8 mouse cellular contexts compared by ENCODE assay signal in genomic region chr11:87110172-87110909, GRCm38 (mm10). TPM values are rescaled to one million over a fixed set of nuclear protein-coding genes. Genes with fewer than 3 reads are reported as not detected.
A peak's percentile ranks its signal among the peaks of the same experiment; 100 is the strongest.
DNase-seq lines count a peak whose midpoint lies in the region; ATAC-seq and TF ChIP-seq lines count a peak whose summit lies in the region.

No protein-coding gene starts in this region.

- peaks cover 13% of the 10 kb centered on the region for H3K4me1 ChIP-seq in heart, embryonic 16.5 days (ENCODE audit: control insufficient read depth, insufficient read depth, low read length)
- H3K4me1 ChIP-seq in G1E (ENCODE audit: insufficient read depth, low read depth, low read length): peaks cover 4% of the 10 kb centered on the region; the same call in 1 of the 2 replicates
- H3K4me1 ChIP-seq in forebrain, postnatal 0 days (ENCODE audit: insufficient read depth): 0 out of 2 replicates have a peak, but pooled peaks cover 4% of the 10 kb centered on the region

- peak overlapping the region; percentile 61 for H3K4me2 ChIP-seq in heart, embryonic 16.5 days (ENCODE audit: low read depth, low read length)
- H3K4me2 ChIP-seq in forebrain, postnatal 0 days (ENCODE audit: low read depth): peak overlapping the region; percentile 66

- WGBS in heart, embryonic 16.5 days: 3% methylated on average over 9 of the region's 9 CpGs
- 3% methylated on average over 9 of the region's 9 CpGs for WGBS in forebrain, postnatal 0 days
- 13% methylated on average over 9 of the region's 9 CpGs for WGBS in macrophage (ENCODE audit: missing documents)

- no peak for ATAC-seq in heart, embryonic 16.5 days (replicated peaks; ENCODE audit: extremely low read depth, insufficient read depth, low FRiP score)
- ATAC-seq in G1E (ENCODE audit: extremely low read depth, insufficient number of reproducible peaks, low FRiP score, poor library complexity, severe bottlenecking): no peak
- no peak for ATAC-seq in forebrain, postnatal 0 days

- H3K9me3 ChIP-seq in heart, embryonic 16.5 days (replicated peaks; ENCODE audit: control insufficient read depth, low read length): no peaks in the 10 kb centered on the region
- H3K9me3 ChIP-seq in G1E (replicated peaks): no peaks in the 10 kb centered on the region
- H3K9me3 ChIP-seq in forebrain, postnatal 0 days (ENCODE audit: low read length): no peaks in the 10 kb centered on the region

- DNase-seq in heart, postnatal 10 days: no peak
- DNase-seq in G1E (ENCODE audit: low spot score): no peak
- DNase-seq in forebrain, postnatal 0 days: no peak
- DNase-seq in cerebellum, postnatal 36 days: no peak
- DNase-seq in embryo, embryonic 10.5 days (ENCODE audit: low spot score): no peak
- no peak for DNase-seq in left cerebral cortex, postnatal 4 days

- peak overlapping the region; percentile 91 for H3K27ac ChIP-seq in heart, embryonic 16.5 days (ENCODE audit: low read length)
- peak overlapping the region; percentile 93 for H3K27ac ChIP-seq in forebrain, postnatal 0 days (ENCODE audit: low read depth, low read length)
- peak overlapping the region; percentile 82 for H3K27ac ChIP-seq in macrophage

- intact Hi-C loops in heart, postnatal 10 days (cut with DNase I): loop anchor here (2.0 to 10.0 kb wide), 2 partner anchors 16 to 1756 kb away; partner anchors contain the start of genes Bcas3 and Trim37
- intact Hi-C loops in left cerebral cortex, postnatal 4 days (cut with DNase I): no loop called here

- no peaks in the 10 kb centered on the region for H3K27me3 ChIP-seq in heart, embryonic 16.5 days (ENCODE audit: control insufficient read depth, insufficient read depth, low read length)
- no peaks in the 10 kb centered on the region for H3K27me3 ChIP-seq in G1E (ENCODE audit: insufficient read depth, low read length)
- no peaks in the 10 kb centered on the region for H3K27me3 ChIP-seq in forebrain, postnatal 0 days (ENCODE audit: insufficient read depth, low read length)

- H3K79me2 ChIP-seq in macrophage (ENCODE audit: inconsistent target): peaks cover 85% of the 10 kb centered on the region

- H3K9ac ChIP-seq in heart, embryonic 16.5 days (ENCODE audit: low read length): peak overlapping the region; percentile 81
- H3K9ac ChIP-seq in forebrain, postnatal 0 days: peak overlapping the region; percentile 81

- no peak for TF ChIP-seq CTCF in G1E (IDR thresholded peaks at IDR 0.05; ENCODE audit: low read depth, low read length)
- no peak for TF ChIP-seq CTCF in forebrain, postnatal 0 days (IDR thresholded peaks at IDR 0.05; ENCODE audit: low read depth)

- H3K4me3 ChIP-seq in heart, embryonic 16.5 days (ENCODE audit: low read length): peak overlapping the region; percentile 70
- H3K4me3 ChIP-seq in G1E (ENCODE audit: low read depth, low read length): peak overlapping the region; percentile 83
- peak overlapping the region; percentile 70 for H3K4me3 ChIP-seq in forebrain, postnatal 0 days (ENCODE audit: low read depth, low read length)
- peak overlapping the region; percentile 96 for H3K4me3 ChIP-seq in macrophage (ENCODE audit: inconsistent target)

- H3K36me3 ChIP-seq in heart, embryonic 16.5 days (ENCODE audit: control insufficient read depth, insufficient read depth): peaks cover 15% of the 10 kb centered on the region
- peaks cover 45% of the 10 kb centered on the region for H3K36me3 ChIP-seq in G1E (replicated peaks)
- peaks cover 6% of the 10 kb centered on the region; the same call in 1 of the 2 replicates for H3K36me3 ChIP-seq in forebrain, postnatal 0 days (ENCODE audit: insufficient read depth)
- no peaks in the 10 kb centered on the region for H3K36me3 ChIP-seq in macrophage (ENCODE audit: inconsistent target)

RNA-seq across cellular contexts. Expression of gene Ska2, which starts 1.3 kb away (rescaled TPM):
- polyA plus RNA-seq in heart, embryonic 16.5 days (2015; fragmentation: Nextera tagmentation; extraction: Ambion mirVana): 48.0 and 55.9 TPM in 2 replicates
- total RNA-seq in heart, postnatal 10 days (2021): 10 to 100 TPM; 18.0 to 23.7 TPM
- total RNA-seq in G1E (2014; fragmentation: Nextera tagmentation) (35.5 and 63.7 TPM in 2 replicates), G1E (2017) (50.0 and 56.5 TPM in 2 replicates)
- polyA plus RNA-seq in G1E (2012) (0.72 and 1.1 TPM in 2 replicates), macrophage (2018) (2.1 to 6.6 TPM (median 6.6 TPM) in 3 replicates)
- total RNA-seq in forebrain, postnatal 0 days (2014; rRNA removed): 32.2 and 41.5 TPM in 2 replicates
- 29.2 and 31.1 TPM in 2 replicates for polyA plus RNA-seq in forebrain, postnatal 0 days (2015; fragmentation: Nextera tagmentation; extraction: Ambion mirVana)
- 10 to 100 TPM in 1 of 26 experiments, 1 to 10 TPM in 17, under 1 TPM in 6, not detected in 2; 0.37 to 16.2 (median 3.0) TPM for total RNA-seq in macrophage (2018; cell fraction: chromatin; rRNA removed)
- 1 to 10 TPM in 25 of 26 experiments, under 1 TPM in 1; 0.91 to 5.1 (median 3.6) TPM for total RNA-seq in macrophage (2018; cell fraction: cytosol; rRNA removed)
- total RNA-seq in macrophage (2018; cell fraction: nucleus; rRNA removed): 10 to 100 TPM in 1 of 26 experiments, 1 to 10 TPM in 21, under 1 TPM in 4; 0.58 to 12.4 (median 2.1) TPM
- 10 to 100 TPM; 28.3 to 28.9 TPM for total RNA-seq in left cerebral cortex, postnatal 4 days (2021)

RNA-seq across cellular contexts. Expression of gene Prr11, which starts 1.8 kb away (rescaled TPM):
- 5.5 and 6.2 TPM in 2 replicates for polyA plus RNA-seq in heart, embryonic 16.5 days (2015; fragmentation: Nextera tagmentation; extraction: Ambion mirVana)
- total RNA-seq in heart, postnatal 10 days (2021): 1 to 10 TPM; 4.4 TPM
- total RNA-seq in G1E (2014; fragmentation: Nextera tagmentation): 67.3 and 75.6 TPM in 2 replicates
- total RNA-seq in G1E (2017): 7.6 and 9.1 TPM in 2 replicates
- polyA plus RNA-seq in G1E (2012): 1.0 and 1.2 TPM in 2 replicates
- total RNA-seq in forebrain, postnatal 0 days (2014; rRNA removed): 0.77 and 2.1 TPM in 2 replicates
- 0.90 and 1.1 TPM in 2 replicates for polyA plus RNA-seq in forebrain, postnatal 0 days (2015; fragmentation: Nextera tagmentation; extraction: Ambion mirVana)
- total RNA-seq in macrophage (2018; cell fraction: chromatin; rRNA removed): 1 to 10 TPM in 8 of 26 experiments, under 1 TPM in 15, not detected in 3; 0.15 to 3.9 (median 0.74) TPM
- total RNA-seq in macrophage (2018; cell fraction: cytosol; rRNA removed): 1 to 10 TPM in 19 of 26 experiments, under 1 TPM in 7; 0.65 to 3.6 (median 1.5) TPM
- 1 to 10 TPM in 8 of 26 experiments, under 1 TPM in 18; 0.29 to 4.9 (median 0.69) TPM for total RNA-seq in macrophage (2018; cell fraction: nucleus; rRNA removed)
- polyA plus RNA-seq in macrophage (2018): 0.32 to 6.0 TPM (median 3.3 TPM) in 3 replicates
- 1 to 10 TPM; 2.7 to 3.0 TPM for total RNA-seq in left cerebral cortex, postnatal 4 days (2021)

RNA-seq across cellular contexts. Expression of gene Trim37, which starts 16.5 kb away (rescaled TPM):
- 17.8 and 21.3 TPM in 2 replicates for polyA plus RNA-seq in heart, embryonic 16.5 days (2015; fragmentation: Nextera tagmentation; extraction: Ambion mirVana)
- total RNA-seq in heart, postnatal 10 days (2021): 10 to 100 TPM; 10.5 to 11.4 TPM
- total RNA-seq in G1E (2014; fragmentation: Nextera tagmentation): 34.0 and 41.2 TPM in 2 replicates
- 50.8 and 54.7 TPM in 2 replicates for total RNA-seq in G1E (2017)
- polyA plus RNA-seq in G1E (2012): 14.5 and 19.7 TPM in 2 replicates
- total RNA-seq in forebrain, postnatal 0 days (2014; rRNA removed): 134 and 139 TPM in 2 replicates
- 47.4 and 68.7 TPM in 2 replicates for polyA plus RNA-seq in forebrain, postnatal 0 days (2015; fragmentation: Nextera tagmentation; extraction: Ambion mirVana)
- 10 to 100 TPM in 19 of 26 experiments, 1 to 10 TPM in 7; 4.7 to 40.5 (median 23.8) TPM for total RNA-seq in macrophage (2018; cell fraction: chromatin; rRNA removed)
- total RNA-seq in macrophage (2018; cell fraction: cytosol; rRNA removed): 10 to 100 TPM in 21 of 26 experiments, 1 to 10 TPM in 5; 7.3 to 17.2 (median 12.3) TPM
- total RNA-seq in macrophage (2018; cell fraction: nucleus; rRNA removed): 10 to 100 TPM in 16 of 26 experiments, 1 to 10 TPM in 10; 3.8 to 35.5 (median 15.8) TPM
- polyA plus RNA-seq in macrophage (2018): 10.6 to 15.1 TPM (median 15.0 TPM) in 3 replicates
- total RNA-seq in left cerebral cortex, postnatal 4 days (2021): 100 to 1,000 TPM; 142 to 148 TPM

RNA-seq across cellular contexts. Expression of gene Smg8, which starts 23.8 kb away (rescaled TPM):
- 12.7 and 13.9 TPM in 2 replicates for polyA plus RNA-seq in heart, embryonic 16.5 days (2015; fragmentation: Nextera tagmentation; extraction: Ambion mirVana)
- 10 to 100 TPM; 10.4 to 10.5 TPM for total RNA-seq in heart, postnatal 10 days (2021)
- total RNA-seq in G1E (2014; fragmentation: Nextera tagmentation) (19.3 and 21.8 TPM in 2 replicates), G1E (2017) (20.2 and 20.5 TPM in 2 replicates)
- polyA plus RNA-seq in G1E (2012) (3.5 and 5.7 TPM in 2 replicates), macrophage (2018) (14.8 to 16.3 TPM (median 15.4 TPM) in 3 replicates)
- total RNA-seq in forebrain, postnatal 0 days (2014; rRNA removed): 25.7 and 30.2 TPM in 2 replicates
- 16.2 and 17.1 TPM in 2 replicates for polyA plus RNA-seq in forebrain, postnatal 0 days (2015; fragmentation: Nextera tagmentation; extraction: Ambion mirVana)
- total RNA-seq in macrophage (2018; cell fraction: chromatin; rRNA removed): 10 to 100 TPM in 18 of 26 experiments, 1 to 10 TPM in 8; 3.6 to 17.7 (median 10.9) TPM
- total RNA-seq in macrophage (2018; cell fraction: cytosol; rRNA removed): 10 to 100 TPM; 14.2 to 21.3 (median 18.2) TPM
- 10 to 100 TPM in 22 of 26 experiments, 1 to 10 TPM in 4; 7.1 to 23.5 (median 16.2) TPM for total RNA-seq in macrophage (2018; cell fraction: nucleus; rRNA removed)
- 10 to 100 TPM; 18.6 to 19.3 TPM for total RNA-seq in left cerebral cortex, postnatal 4 days (2021)

RNA-seq across cellular contexts. Expression of gene Gdpd1, which starts 36.5 kb away (rescaled TPM):
- polyA plus RNA-seq in heart, embryonic 16.5 days (2015; fragmentation: Nextera tagmentation; extraction: Ambion mirVana): 27.5 and 32.1 TPM in 2 replicates
- total RNA-seq in heart, postnatal 10 days (2021): 10 to 100 TPM in 1 of 2 experiments, 1 to 10 TPM in 1; 9.7 to 13.2 TPM
- total RNA-seq in G1E (2014; fragmentation: Nextera tagmentation) (1.5 and 4.1 TPM in 2 replicates), G1E (2017) (0.52 and 0.87 TPM in 2 replicates)
- polyA plus RNA-seq in G1E (2012) (0.05 and 0.08 TPM in 2 replicates), macrophage (2018) (27.9 to 70.5 TPM (median 53.3 TPM) in 3 replicates)
- total RNA-seq in forebrain, postnatal 0 days (2014; rRNA removed): 73.7 and 85.2 TPM in 2 replicates
- 182 and 186 TPM in 2 replicates for polyA plus RNA-seq in forebrain, postnatal 0 days (2015; fragmentation: Nextera tagmentation; extraction: Ambion mirVana)
- 10 to 100 TPM in 7 of 26 experiments, 1 to 10 TPM in 19; 2.7 to 14.2 (median 7.3) TPM for total RNA-seq in macrophage (2018; cell fraction: chromatin; rRNA removed)
- total RNA-seq in macrophage (2018; cell fraction: cytosol; rRNA removed): 10 to 100 TPM; 34.8 to 65.9 (median 48.5) TPM
- 10 to 100 TPM in 25 of 26 experiments, 1 to 10 TPM in 1; 9.8 to 44.6 (median 27.6) TPM for total RNA-seq in macrophage (2018; cell fraction: nucleus; rRNA removed)
- total RNA-seq in left cerebral cortex, postnatal 4 days (2021): 10 to 100 TPM; 79.3 to 79.9 TPM
